Mouse (Mus musculus) gastrocnemius, postnatal 4 days (tissue): Measurements from ENCODE around the gene Mfsd14b. TPM values are rescaled to one million over a fixed set of nuclear protein-coding genes. Genes with fewer than 3 reads are reported as not detected.

Experiments used
- DNase-seq, 2 experiments: peaks; one replicate each; pipeline ENCODE4 v3.0.0; 2021 to 2022; ENCODE audit warnings: low spot score in 2 of 2, mixed read lengths in 2 of 2
- long read RNA-seq, 2 experiments: library from polyadenylated mRNA; stranded (forward); transcript quantifications; one replicate each; pipeline ENCODE4 v2.0.0; 2021
- total RNA-seq, 2 experiments: library from RNA; stranded (reverse); gene quantifications; 2 replicates each; pipeline ENCODE4 v1.2.3; 2021

The Mfsd14b gene
- total RNA-seq, result 10 to 100 TPM; 23.7 to 27.4 TPM
- long read RNA-seq, experiment 1, transcript Mfsd14b-203 (12 exons, 3,832 nt), result major isoform, 60 of 73 reads
- long read RNA-seq, experiment 1, partial matches to known transcripts, result 1 of 73 reads
- long read RNA-seq, experiment 1, other reads (novel, unspliced or antisense), result 11 of 73 reads
- long read RNA-seq, experiment 2, transcript Mfsd14b-203 (12 exons, 3,832 nt), result major isoform, 55 of 69 reads
- long read RNA-seq, experiment 2, partial matches to known transcripts, result 0 of 69 reads
- long read RNA-seq, experiment 2, other reads (novel, unspliced or antisense), result 13 of 69 reads

DNA sequence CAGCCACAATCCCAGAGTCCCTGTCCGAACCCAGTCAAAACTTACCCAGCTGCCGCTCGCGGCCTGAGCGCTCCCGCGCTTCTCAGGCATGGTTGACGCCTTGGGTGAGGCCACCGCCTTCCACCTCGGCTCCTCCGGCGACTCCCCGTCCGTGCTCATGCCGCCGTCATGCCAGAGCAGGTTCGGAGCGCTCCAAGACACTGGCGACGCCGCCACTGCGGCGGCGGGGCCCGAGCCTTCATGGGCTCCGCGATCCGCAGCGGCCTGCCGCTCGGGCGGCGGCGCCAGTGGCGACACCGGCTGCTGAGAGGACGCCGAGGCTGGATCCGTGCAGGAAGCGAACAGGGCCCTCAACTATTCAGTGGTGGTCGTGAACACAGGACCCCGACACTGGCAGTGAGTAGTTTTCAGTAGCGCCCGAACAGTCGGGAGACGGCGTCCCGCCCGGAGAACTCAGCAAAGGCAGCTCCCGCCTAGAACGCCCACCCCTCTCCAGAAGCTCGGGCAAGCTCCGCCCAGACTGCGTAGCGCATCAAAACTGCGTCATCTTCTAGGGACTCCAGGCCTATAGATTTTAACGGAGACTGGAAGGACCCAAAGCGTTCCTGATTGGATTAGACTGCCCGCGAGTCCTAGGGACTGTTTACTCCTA, at the start of gene Mfsd14b:
Gene Mfsd14b, minus strand, starts transcription at position 517 of the 652 bp plus-strand sequence.
- peak; percentile 64 to 87 for DNase-seq

DNA sequence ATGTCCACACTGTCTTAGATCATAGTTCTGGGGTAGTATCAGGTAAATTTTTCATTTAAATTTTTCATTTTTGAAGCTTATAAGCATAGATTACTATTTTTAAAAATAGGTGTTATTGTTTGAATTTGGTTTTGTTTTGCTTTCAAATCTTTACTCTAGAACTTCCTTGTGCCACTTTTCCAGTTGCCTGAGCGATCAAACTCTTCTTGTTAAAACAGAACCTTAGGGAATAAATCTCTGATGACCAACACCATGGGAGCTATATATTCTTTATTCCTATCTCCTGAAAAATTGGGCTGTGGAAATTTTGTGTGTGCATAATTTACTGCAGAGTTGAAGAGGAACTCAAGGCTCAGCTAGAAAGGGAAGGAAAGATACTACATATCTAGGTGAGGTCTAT, 37.2 kb upstream of the Mfsd14b start, which contains the start of gene Olfr466:
Gene Olfr466, plus strand, starts transcription at position 301 of the 400 bp plus-strand sequence.
- DNase-seq, result no peak

DNA sequence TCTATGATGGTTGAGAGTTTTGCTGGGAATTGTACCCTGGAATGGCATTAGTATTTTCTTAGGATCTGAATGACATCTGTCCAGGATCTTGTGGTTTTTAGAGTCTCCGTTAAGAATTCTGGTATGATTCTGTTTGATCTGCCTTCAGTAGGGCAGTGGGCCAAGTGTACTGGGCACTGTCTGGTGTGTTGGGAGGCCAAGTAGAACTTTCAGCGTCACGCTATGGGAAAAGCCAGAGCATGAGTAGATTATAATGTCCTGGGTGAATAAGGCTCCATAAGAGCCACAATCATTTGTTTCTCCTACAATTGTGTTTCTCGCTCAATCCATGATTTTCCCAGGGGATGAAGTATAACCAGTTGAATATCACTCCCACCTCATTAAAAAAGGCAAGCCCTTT, 25.0 kb upstream of the Mfsd14b start, which contains the start of gene Olfr465-ps1:
Gene Olfr465-ps1, plus strand, starts transcription at position 301 of the 400 bp plus-strand sequence.
- DNase-seq, result no peak

DNA sequence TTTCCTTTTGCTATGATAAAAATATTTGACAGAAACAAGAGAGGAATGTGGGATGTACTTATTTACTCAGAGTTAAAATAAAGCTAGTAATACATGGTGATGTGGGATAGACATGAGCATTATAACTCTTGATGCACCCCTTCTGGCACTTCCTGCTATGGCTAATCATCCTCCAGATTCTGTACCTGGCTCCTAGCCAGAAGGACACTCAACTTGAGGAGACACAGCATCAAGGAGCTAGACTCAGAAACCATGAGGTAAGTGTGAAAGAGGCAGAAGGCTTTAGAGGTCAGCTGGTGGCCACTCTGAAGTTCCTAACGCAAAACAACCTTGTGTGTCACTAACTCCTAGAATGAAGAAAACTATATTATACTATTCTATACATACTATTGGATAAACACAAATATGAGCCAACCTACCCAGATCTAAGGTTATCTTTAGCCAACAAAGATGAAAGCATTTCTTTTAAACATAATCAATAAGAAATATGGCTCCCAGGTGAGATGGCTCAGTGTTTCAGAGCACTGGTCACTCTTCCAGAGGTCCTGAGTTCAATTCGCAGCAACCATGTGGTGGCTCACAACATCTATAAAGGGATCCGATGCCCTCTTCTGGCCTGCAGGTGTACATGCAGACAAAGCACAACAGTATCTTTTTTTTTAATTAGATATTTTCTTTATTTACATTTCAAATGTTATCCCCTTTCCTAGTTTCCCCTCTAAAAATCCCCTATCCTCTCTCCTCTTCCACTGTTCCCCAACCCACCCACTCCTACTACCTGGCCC, 14.5 kb upstream of the Mfsd14b start:
- no peak for DNase-seq

DNA sequence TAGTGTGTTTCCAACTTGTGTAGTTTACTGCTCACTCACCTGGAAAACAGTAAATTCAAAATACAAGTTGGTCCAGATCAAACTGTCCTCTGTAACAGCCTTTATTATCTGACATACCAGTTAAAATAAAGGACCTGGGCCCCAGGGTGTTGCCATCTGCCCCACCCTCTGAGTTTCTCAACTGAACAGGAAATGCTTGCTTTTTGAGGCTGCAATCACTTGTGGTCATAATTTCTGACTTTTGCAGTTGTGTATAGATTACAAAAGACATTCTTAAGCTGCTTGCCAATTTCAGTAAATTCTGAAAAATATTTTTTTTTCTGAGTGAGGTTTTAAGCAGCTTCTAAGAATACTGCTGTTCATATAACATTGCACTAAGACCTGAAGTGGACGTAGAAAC, 9.3 kb upstream of the Mfsd14b start:
- no peak for DNase-seq

DNA sequence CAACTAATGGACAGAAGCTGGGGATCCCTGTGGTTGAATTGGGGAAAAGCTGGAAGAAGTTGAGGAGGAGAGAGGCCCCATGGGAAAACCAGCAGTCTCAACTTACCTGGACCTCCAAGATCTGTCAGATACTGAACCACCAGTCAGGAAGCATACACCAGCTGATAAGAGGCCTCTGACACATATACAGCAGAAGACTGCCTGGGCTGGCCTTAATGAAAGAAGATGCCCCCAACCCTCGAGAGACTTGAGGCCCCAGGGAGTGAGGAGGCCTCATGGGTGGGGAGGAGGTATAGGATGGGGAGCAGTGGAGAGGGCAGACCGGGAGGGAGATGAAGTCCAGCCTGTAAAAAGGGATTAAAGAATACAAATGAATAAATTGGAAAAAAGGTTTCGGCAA, 8.2 kb upstream of the Mfsd14b start:
- no peak for DNase-seq

DNA sequence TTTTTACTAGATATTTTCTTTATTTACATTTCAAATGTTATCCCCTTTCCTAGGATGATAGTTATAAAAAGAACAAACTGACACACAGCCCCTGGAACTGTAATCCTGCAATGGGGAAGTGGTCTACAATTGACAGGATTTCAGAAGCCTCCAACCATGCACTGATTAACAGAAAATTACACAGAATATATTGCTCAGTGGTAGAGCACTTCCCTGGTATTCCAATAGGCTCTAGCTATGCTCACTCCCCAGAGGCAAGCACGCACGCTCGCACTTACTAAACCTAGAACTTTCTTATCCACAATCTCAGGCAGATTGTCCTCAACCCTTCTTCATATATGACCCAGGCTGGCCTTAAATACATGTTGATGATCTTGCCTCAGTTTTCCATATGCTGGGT, 464 bp upstream of the Mfsd14b start:
- DNase-seq, result no peak

DNA sequence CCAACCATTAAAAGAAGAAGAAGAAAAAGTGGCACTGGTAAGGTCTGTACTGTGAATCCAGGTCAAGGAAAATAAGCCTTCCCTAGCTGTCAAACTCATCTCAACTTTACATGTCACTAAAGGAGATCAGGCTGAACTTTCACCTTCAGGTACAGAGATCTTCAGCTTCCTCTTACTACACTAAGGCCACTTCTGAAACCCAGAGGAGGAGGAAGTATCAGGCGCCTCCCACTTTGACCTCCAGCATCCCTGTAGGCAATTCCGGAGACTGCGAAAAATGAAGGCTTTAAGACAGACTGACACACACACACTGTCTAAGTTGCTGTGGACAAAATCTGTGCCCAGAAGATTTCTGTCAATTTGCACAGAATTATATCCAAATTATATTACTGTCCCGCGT, 814 bp downstream of the Mfsd14b start:
- no peak for DNase-seq

DNA sequence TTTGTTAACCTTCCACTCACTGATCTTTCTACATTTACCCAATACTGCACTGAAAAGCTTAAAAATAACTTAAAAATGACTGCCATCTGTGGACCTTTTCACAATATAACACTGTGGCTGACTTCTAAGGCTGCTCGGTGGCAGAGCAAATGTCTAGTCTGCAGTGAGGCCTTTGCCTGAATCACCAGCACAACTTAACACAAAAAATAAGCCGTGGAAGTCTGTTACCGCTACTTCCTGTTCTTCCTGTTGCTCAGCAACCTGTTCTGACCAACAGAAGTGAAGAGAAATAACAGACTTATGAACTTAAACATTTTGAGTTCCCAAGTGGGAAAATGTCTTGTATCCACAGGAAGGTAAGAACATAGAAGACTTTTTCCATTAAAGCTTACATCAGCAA, 11.5 kb downstream of the Mfsd14b start:
- DNase-seq, result no peak

DNA sequence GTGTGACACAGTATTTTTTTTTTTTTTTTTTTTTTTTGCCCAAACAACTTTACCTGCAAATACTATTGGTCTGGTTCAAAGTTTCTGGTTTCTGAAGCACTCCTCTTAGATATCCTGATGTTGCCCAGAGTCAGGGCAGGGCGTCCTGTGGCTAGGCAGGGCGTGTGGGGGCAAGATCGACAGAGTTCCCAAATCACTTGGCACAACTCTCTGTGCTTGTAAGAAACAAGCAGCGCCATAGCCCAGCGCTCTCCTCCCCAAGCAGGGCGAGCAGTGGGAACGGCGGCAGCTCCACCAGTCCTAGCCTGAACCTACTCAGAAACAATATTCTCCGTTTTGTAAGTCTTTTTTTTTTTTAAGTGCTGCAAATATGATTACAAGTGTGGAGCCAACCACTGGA, 12.1 kb downstream of the Mfsd14b start:
- DNase-seq, result no peak

DNA sequence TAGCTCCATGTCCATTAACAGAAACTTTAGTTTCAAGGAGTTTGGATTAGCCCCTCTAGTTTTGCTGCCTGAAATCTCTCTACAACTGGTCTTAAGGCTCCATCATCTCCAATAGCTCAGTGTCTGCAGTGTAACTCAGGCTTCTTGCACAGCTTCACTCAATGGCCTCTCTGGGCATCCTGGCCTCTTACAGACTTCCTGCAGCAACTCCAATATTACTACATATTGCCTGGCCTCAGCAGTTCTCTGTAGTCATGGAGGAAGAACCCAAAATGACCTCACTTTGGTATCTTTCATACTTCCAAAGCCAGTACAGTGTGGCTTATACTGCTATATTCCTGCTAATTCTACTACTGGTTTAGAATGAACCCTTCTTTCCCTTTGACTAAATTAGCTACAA, 15.8 kb downstream of the Mfsd14b start:
- DNase-seq, result no peak

DNA sequence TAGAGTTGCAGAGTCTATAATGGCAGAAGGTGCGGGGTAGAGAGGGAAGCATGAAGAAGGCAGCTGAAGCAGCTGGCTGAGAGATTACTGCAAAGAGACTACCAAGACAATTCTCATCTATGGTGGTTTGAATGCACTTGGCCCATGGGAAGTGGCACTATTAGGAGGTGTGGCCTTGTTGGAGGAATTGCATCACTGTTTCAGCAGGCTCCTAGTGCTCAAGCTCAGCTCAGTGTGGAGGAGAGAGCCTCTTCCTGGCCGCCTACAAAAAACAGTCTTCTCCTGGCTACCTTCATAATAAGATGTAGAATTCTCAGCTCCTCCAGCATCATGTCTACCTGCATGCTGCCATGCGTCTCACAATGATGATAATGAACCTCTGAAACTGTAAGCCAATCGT, 16.9 kb downstream of the Mfsd14b start:
- DNase-seq, result no peak

DNA sequence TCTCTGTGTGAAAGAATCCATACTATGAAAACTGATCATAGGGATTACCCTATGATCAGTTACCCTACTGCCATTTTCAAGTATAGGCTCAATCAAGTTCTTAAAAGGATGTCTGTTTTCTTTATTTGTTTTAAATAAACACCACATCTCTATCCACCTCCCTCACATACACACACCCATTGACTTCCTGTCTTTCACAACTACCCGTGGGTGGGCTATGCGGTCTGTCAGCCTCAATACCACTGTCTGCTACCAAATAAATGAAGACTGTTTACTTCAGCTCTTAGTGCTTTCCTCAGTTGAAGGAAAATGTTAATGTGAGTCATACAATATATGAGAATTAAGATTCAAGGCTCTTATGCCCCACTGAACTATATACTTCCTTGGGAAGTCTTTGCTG, 42.8 kb downstream of the Mfsd14b start:
- DNase-seq, result no peak

DNA sequence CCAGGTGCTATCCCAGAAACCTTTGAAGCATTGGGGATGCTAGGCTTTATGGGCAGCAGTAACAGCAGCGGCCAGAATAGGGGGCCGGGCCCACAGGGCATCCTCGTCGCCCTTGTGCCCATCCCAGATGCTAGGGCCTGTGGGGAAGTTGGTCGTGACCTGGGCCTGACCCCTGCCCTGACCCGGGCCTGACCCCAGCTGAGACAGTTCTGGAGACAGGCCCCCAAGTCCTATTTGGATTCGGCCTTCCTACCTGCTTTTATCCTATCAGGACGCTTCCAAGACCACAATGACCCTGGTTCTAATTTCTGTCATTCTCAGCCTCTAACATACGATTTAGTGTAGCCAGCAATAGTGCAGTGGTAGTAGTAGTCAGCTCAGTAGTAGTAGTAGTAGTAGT, 60.1 kb downstream of the Mfsd14b start, which contains the start of gene Prss47:
Gene Prss47, minus strand, starts transcription at position 101 of the 400 bp plus-strand sequence.
- no peak for DNase-seq

DNA sequence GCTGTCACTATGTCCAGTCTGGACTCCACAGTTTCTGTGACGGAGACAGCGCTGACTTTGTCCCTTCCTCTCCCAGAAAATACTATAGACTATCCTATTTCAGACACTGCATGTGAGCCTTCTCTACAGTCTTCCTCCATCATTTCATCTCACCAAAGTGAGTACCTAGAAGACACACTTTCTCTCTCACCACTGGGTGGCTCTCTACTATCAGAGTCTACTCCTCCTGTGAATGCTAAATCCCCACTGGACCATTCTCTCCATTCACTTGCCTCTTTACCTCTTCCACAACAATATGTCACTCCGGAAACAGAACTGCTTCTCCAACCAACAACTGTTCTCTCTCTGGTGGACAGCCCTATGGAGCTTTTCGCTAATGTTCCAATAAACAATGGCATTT, 77.7 kb downstream of the Mfsd14b start:
- no peak for DNase-seq

DNA sequence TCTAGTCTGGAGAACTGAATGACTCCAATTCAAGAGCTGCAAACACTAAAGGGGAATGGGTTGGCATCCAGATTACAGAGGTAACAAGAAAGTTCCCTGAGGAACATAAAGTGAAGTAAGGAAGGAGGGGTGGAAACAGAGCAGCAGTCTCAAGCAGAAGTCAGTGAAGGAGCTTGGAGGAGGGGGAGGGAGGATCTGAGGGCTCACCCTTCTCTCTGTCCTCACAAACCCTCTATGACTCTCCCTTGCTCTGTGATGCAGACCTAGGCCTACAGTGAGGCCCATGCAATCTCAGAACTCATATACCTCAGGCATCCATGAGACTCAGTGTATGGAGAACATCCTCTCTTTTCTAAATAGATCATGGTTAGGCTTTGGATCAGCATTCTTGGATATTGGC, 80.0 kb downstream of the Mfsd14b start, which contains the start of gene Spata31d1c:
Gene Spata31d1c, plus strand, starts transcription at position 301 of the 400 bp plus-strand sequence.
- DNase-seq, result no peak

Other genes starting within 250 kb of the Mfsd14b start
- gene Cntnap3, start 209.0 kb downstream of the Mfsd14b start, total RNA-seq, result under 1 TPM in 1 of 2 experiments, not detected in 1; 0.08 TPM
- gene Spata31, start 195.6 kb downstream of the Mfsd14b start, total RNA-seq, result not detected
- gene Spata31d1c, start 79.9 kb downstream of the Mfsd14b start, total RNA-seq, result not detected
- gene Prss47, start 60.2 kb downstream of the Mfsd14b start, total RNA-seq, result not detected
- not detected for gene Olfr465-ps1, start 25.1 kb upstream of the Mfsd14b start, total RNA-seq
- not detected for gene Olfr466, start 37.3 kb upstream of the Mfsd14b start, total RNA-seq
- gene Nlrp4f, start 93.0 kb upstream of the Mfsd14b start, total RNA-seq, result not detected
- not detected for gene Gm10775, start 146.6 kb upstream of the Mfsd14b start, total RNA-seq
- 10 to 100 TPM; 18.4 to 19.9 TPM for gene Zfp369, start 165.8 kb upstream of the Mfsd14b start, total RNA-seq